Mouse (Mus musculus): ENCODE measurements around the gene Hexim2.

Gene Hexim2

GRCm38 (mm10) chr11:103142441-103143182 lies 10.4 kb downstream of the Hexim2 start:
- DNase-seq = peak; percentile 74 to 85

- no peak for DNase-seq
Observed at GRCm38 (mm10) chr11:103144309-103145285, 12.4 kb downstream of the Hexim2 start.

- no peak for DNase-seq
Observed at GRCm38 (mm10) chr11:103146386-103146785, 14.2 kb downstream of the Hexim2 start.

GRCm38 (mm10) chr11:103147766-103148165 lies 15.5 kb downstream of the Hexim2 start:
- DNase-seq = no peak

DNA sequence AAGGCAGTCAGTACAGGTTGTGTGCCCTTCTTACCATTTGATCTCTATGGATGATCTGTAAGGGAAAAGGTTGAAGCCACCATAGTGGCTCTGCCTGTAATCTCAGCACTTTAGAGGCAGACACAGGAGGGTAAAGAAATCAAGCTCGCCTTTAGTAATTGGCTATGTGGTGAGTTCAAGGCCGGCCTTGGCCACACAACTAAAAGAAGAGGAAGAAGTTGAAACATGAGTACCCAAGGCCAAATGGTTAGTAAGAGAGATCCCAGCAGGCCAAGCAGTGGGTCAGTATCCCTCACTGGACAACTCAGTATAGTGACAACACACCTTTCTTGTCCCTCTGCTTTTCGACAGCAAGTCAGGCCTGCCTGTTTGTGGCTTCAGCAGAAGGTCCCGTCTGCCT lies 17.5 kb downstream of the Hexim2 start:
- no peak for DNase-seq

GRCm38 (mm10) chr11:103158621-103159478 lies 26.6 kb downstream of the Hexim2 start:
- peak; percentile 76 to 80 for DNase-seq

GRCm38 (mm10) chr11:103160738-103161137 lies 28.5 kb downstream of the Hexim2 start:
- no peak for DNase-seq

GRCm38 (mm10) chr11:103161449-103161848 lies 29.2 kb downstream of the Hexim2 start:
- DNase-seq = no peak

DNA sequence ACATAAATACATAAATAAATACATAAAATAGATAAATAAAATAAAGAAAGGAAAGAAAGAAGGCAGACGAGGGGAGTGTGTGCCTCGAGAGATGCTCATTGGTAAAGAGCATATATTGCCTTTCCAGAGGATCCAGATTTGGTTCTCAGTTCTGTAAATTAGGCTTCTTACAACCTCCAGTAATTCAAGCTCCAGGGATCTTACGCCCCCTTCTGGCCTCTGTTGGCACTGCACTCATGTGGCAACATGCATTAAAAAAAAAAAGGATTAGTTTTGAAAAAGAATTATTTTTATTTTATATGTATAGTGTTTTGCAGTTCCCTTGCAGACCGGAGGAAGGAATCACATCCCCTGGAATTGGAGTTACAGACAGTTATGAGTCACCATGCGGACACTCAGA lies 29.9 kb downstream of the Hexim2 start:
- no peak for DNase-seq

- peak in 1 of 2 experiments; percentile 26 for DNase-seq
Observed at GRCm38 (mm10) chr11:103164391-103164790, 32.2 kb downstream of the Hexim2 start.

GRCm38 (mm10) chr11:103168690-103169390 lies 36.6 kb downstream of the Hexim2 start:
- peak; percentile 54 to 71 for DNase-seq

DNA sequence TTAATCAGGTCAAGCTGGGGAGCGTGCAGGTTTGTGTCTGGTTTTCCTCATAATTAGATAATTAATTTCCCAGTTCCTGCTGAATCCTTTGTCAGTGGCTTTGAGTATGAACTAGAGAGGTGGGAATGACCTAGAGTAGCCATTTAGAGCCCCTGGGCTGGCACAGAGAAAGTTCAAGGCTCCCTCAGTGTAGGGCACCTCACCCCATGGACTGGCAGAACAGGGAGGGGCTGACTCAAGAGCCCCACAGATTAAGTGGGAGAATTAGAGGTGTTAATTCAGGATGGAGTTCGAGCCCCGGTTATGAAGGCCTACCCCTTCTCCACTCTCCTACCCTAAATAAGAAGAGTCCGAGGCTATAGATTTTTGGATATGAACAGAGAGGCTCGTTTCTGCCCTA lies 37.4 kb downstream of the Hexim2 start:
- DNase-seq = no peak

- no peak for DNase-seq
Observed at GRCm38 (mm10) chr11:103170111-103170493, 37.9 kb downstream of the Hexim2 start.

DNA sequence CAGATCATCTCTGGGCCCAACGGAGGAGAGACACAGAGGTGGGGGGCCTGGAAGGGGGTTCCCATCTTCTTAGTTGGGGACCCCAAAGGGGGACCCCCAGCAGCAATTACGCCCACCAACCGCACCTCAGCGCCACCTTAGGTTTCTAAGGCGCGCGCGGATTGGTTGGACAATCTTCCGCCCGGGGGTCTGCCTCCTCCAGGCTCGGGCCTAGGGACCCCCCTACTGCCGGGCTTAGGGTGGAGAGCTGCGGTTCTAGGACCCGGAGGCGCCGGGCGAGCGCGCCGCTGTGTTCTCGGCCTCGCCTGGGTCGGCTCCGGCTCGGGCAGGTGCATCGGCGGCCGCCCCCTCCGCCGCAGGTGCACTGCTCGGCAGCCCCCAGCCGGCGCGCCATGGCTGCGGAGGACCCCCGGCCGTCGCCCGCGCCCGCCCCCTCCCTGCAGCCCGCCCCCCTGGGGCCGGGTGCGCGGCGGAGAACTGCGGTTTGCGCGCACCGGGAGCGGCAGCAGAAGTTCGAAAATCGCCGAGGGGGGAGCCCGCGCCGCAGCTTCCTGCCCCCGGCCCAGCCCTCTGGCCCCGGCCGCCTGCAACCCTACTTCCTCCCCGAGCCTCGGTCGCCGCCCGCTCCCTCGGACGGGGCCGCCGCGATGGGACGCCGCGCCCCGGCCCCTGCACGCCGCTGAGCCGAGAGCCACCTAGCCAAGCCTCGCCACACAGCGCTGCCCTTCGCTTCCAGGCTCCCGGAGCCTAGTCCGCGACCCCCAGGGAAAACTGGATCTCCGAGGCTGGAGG lies 38.5 kb downstream of the Hexim2 start, which contains the start of gene Fmnl1:
Fmnl1 (plus strand) TSS at position 614 of the 792 bp plus-strand sequence.
- peak; percentile 77 to 79 for DNase-seq

DNA sequence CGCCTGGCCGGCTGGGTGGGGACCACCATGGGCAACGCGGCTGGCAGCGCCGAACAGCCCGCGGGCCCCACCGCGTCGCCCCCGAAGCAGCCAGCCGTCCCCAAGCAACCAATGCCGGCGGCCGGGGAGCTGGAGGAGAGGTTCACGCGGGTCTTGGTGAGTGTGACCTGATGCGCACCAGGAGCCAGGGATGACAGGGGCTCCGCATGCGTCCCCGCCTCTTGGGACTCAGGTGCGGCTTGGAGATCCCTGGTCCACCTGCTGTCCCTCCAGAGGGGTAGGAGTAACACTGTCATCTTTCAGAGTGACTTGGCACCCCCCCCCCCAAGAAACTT lies 39.0 kb downstream of the Hexim2 start:
- DNase-seq = peak in 1 of 2 experiments; percentile 52

DNA sequence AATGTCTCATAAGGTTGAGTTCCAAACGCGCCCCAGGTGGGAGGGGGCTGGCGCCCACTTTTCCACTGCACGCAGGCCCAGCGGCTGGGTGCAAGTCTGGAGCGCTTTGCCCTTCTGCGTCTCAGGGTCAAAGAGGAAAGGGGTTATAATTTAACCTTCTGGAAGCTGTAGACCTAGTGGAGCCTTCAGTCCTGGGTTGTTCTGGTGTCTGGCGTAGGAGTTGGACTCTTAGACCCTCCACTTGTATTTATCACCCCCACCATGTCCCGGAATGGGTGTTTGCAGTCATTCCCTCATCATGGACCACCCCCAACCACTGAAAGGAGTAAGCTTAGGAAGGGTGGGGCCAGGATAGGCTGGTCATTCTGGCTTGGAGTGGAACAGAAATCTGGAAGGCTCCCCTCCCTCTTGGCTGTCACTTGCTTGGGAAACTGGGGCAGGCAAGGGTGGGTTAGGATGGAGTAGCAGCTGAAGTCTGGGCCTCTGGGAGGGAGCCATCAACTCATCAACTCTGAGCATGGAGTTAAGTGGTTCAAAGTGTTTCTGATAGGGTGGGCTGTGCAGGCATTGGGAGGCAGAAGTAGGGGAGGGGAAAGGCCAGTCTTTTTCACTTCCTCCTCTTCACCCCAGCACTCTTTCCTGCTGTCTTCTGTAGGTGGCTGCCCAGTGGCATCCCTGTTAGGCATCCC lies 39.6 kb downstream of the Hexim2 start:
- peak in 1 of 2 experiments; percentile 45 for DNase-seq

DNA sequence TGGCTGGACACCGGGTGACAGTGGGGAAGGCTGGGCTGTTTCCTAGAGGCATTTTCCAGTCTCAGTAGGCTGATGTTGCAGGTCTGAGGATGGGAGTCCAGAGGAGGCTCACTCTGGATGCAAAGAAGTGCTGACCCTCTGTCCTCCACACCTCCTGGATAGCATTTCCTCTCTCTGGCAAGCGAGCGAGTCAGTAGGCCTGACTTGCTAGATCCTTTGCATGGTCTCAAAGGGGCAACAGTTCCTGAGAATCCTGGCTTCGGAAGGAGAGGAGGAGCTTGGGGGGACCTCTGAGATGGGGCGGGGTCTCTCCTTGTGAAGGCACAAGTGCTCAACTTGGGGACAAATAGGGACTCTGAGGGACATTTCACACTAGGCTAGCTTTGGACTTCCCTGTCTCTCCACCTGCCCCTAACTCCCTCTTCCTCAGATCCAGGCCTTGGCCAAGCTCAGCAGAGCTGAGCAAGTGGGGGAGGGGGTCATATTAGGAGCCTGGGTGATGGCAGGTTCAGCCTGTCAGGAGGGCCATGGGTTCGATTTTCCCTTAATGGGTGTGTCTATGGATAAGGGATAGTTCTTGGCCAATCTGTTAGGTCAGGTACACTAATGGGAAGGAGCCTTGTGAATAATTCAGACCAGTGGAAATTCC lies 40.3 kb downstream of the Hexim2 start:
- peak in 1 of 2 experiments; percentile 34 for DNase-seq

DNA sequence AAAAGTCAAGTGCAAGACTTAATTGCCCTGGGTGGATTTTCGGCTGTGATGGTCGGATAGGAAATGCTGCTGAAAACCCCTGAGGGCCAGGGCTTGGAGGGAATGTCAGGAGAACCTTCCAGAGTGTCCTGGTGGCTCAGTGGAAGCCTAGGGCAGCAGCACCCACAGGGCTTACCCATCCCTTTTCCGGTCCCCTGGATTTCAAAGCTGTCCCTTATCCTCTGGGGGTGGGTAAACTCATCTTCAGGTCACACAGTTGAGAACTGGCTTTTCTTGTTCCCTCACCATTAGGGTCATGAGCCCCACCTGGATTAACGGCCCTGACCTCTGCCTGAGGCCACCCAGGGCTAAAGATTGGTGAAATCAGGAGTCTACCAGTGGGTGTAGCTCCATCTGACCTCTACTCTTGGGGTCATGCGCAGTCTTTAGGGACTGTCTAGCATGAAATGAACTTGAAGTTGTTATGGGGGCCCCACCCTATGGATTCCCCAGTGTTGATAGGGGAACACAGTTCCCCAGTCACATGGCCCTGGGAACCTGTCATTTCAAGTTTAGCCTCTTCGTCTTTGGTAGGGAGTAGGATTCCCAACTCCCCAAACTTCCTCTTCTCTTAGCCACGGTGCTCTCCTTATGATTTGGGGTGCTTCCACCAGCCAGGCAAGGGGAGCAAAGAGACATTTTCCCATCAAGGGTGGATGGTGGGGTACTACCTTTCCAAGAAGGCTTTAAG lies 41.0 kb downstream of the Hexim2 start:
- peak in 1 of 2 experiments; percentile 12 for DNase-seq

GRCm38 (mm10) chr11:103173771-103174344 lies 41.6 kb downstream of the Hexim2 start:
- peak in 1 of 2 experiments; percentile 40 for DNase-seq

Measured in thymus, adult 18-20 months (tissue).